Mouse (Mus musculus): ENCODE results near the gene Aqp3. TPM values are rescaled to one million over a fixed set of nuclear protein-coding genes. Genes with fewer than 3 reads are reported as not detected.

Gene Aqp3
- polyA plus RNA-seq, 2 experiments = 5.8 to 15.6 TPM

DNA sequence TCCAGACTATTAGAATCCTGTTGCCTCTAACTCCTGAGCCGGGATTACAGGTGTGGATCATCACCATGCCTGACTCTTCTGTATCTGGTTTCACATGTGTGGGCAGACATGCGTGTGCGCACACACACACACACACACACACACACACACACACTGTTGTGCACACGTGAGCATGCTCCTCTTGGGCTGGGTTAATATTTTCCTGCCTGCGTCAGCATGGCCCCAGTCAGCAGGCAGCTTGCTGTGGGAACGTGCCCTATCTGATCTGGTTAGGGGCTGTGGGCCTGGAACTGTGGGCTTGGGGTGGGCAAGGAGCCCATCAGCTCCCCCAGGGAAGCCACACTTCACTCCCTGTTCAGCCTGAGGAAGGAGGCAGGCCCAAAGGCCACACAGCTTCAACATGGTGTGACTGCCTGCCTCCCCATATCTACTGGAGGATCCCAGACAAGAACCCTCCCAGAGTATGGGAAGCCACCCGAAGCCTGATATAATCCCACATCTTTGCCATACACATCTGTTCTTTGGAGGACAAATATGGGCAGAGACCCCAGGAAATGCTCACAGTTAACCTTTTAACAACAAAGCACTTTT, 41.1 kb downstream of the Aqp3 start:
- Histone ChIP-seq H3K36me3 (replicated peaks; ENCODE audit: control insufficient read depth, insufficient read depth, low read depth) (no peaks in the 10 kb centered on the region), H3K9ac (replicated peaks) (no peak overlapping the region; the same call in 1 of the 2 replicates), H3K27ac (no peak overlapping the region), H3K9me3 (ENCODE audit: control insufficient read depth, low read length) (no peaks in the 10 kb centered on the region), H3K4me3 (ENCODE audit: insufficient read depth in 1 of 2, low read depth in 2 of 2, low read length in 2 of 2) (no peak overlapping the region), H3K4me1 (replicated peaks; ENCODE audit: control insufficient read depth in 2 of 2, insufficient read depth in 2 of 2, low read length in 1 of 2) (peaks cover 8 to 19% of the 10 kb centered on the region in 2 experiments), H3K4me2 (ENCODE audit: low read depth) (no peak overlapping the region; the same call in 1 of the 2 replicates), H3K27me3 (ENCODE audit: control insufficient read depth, insufficient read depth, low read length) (no peaks in the 10 kb centered on the region)
- no peak for DNase-seq (ENCODE audit: low read depth in 3 of 3, low spot score in 3 of 3)
- no peak for ATAC-seq (ENCODE audit: insufficient read depth)
- 61% methylated on average over 7 of the region's 7 CpGs for WGBS (ENCODE audit: insufficient replicate concordance)
- no peak for TF ChIP-seq CTCF (IDR thresholded peaks at IDR 0.05; ENCODE audit: low read depth)
- TF ChIP-seq EP300 (IDR thresholded peaks at IDR 0.05; ENCODE audit: low read depth) = no peak

DNA sequence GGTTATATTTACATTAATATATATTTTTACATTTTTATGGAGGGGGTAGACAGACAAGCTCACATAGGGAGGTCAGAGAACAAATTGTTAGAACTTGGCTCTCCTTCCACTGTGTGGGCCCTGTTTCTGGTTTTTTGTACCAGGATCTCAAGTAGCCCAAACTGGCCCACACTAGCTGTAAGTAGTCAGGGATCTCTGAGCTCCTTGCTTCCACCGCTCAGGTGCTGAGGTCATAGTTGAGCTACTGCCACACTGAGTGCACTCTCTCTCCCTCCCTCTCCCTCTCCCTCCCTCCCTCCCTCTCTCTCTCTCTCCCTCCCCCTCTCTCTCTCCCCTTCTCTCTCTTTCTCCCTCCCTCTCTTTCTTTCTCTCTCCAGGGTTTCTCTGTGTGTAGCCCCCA, 41.7 kb downstream of the Aqp3 start:
- no peak overlapping the region for H3K4me2 ChIP-seq (ENCODE audit: low read depth)
- H3K9me3 ChIP-seq (ENCODE audit: control insufficient read depth, low read length) = no peaks in the 10 kb centered on the region
- no peak for TF ChIP-seq CTCF (IDR thresholded peaks at IDR 0.05; ENCODE audit: low read depth)
- TF ChIP-seq EP300 (IDR thresholded peaks at IDR 0.05; ENCODE audit: low read depth) = no peak
- H3K36me3 ChIP-seq (replicated peaks; ENCODE audit: control insufficient read depth, insufficient read depth, low read depth) = no peaks in the 10 kb centered on the region
- peaks cover 8 to 19% of the 10 kb centered on the region in 2 experiments for H3K4me1 ChIP-seq (replicated peaks; ENCODE audit: control insufficient read depth in 2 of 2, insufficient read depth in 2 of 2, low read length in 1 of 2)
- no peak overlapping the region for H3K27ac ChIP-seq
- no peak overlapping the region for H3K9ac ChIP-seq (replicated peaks)
- no peaks in the 10 kb centered on the region for H3K27me3 ChIP-seq (ENCODE audit: control insufficient read depth, insufficient read depth, low read length)
- no peak overlapping the region for H3K4me3 ChIP-seq (ENCODE audit: insufficient read depth in 1 of 2, low read depth in 2 of 2, low read length in 2 of 2)
- ATAC-seq (ENCODE audit: insufficient read depth) (no peak; the same call in 1 of the 2 replicates), DNase-seq (ENCODE audit: low read depth in 3 of 3, low spot score in 3 of 3) (no peak)
- whole genome bisulfite sequencing (ENCODE audit: insufficient replicate concordance) = 67% methylated on average over 1 of the region's 1 CpGs

DNA sequence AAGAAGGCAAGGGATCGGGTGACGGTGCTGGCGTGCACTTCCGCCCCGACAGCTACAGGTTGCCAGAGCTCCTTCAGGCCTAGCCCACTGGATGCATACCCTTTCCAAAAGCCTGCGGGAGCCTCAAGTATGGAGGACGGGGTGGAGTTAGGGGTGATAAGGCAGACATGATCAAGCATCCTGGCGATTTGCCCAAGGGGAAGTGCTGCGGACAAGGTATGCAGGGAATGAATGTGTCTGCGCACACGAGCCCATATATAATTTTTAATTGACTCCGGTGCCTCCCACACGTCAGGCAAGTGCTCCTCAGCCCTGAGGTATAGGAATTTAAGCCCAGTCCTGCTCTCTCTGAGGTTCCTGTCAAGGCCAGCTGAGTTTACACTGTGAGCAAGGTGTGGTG, 42.9 kb downstream of the Aqp3 start:
- Histone ChIP-seq H3K27me3 (ENCODE audit: control insufficient read depth, insufficient read depth, low read length) (no peaks in the 10 kb centered on the region), H3K4me1 (replicated peaks; ENCODE audit: control insufficient read depth in 2 of 2, insufficient read depth in 2 of 2, low read length in 1 of 2) (peaks cover 8 to 21% of the 10 kb centered on the region in 2 experiments), H3K36me3 (replicated peaks; ENCODE audit: control insufficient read depth, insufficient read depth, low read depth) (no peaks in the 10 kb centered on the region), H3K9ac (replicated peaks) (no peak overlapping the region), H3K27ac (no peak overlapping the region), H3K4me3 (ENCODE audit: insufficient read depth in 1 of 2, low read depth in 2 of 2, low read length in 2 of 2) (no peak overlapping the region), H3K4me2 (ENCODE audit: low read depth) (no peak overlapping the region), H3K9me3 (ENCODE audit: control insufficient read depth, low read length) (no peaks in the 10 kb centered on the region)
- ATAC-seq (ENCODE audit: insufficient read depth) = no peak
- no peak for DNase-seq (ENCODE audit: low read depth in 3 of 3, low spot score in 3 of 3)
- WGBS (ENCODE audit: insufficient replicate concordance) = 70% methylated on average over 13 of the region's 13 CpGs
- TF ChIP-seq CTCF (IDR thresholded peaks at IDR 0.05; ENCODE audit: low read depth) (no peak), EP300 (IDR thresholded peaks at IDR 0.05; ENCODE audit: low read depth) (no peak)

DNA sequence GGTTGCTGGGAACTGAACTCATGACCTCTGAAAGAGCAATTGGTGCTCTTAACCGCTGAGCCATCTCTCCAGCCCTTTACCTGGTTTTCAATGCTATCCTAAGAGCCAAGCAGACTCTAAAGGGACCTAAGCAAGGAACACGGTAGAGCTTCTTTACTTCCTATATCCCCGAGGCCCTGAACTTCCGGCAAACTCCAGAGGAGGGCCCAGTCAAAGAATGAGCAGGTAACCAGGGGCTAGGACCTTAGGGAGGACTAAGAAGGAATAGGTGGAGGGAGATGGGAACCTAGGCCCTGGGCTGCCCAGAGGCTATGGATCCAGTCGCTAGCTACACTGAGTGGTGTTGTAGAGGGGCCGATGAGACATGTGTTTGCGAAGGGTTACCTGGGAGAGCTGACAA, 46.2 kb downstream of the Aqp3 start:
- Histone ChIP-seq H3K9ac (replicated peaks) (no peak overlapping the region), H3K27ac (no peak overlapping the region), H3K4me2 (ENCODE audit: low read depth) (no peak overlapping the region), H3K36me3 (replicated peaks; ENCODE audit: control insufficient read depth, insufficient read depth, low read depth) (no peaks in the 10 kb centered on the region), H3K9me3 (ENCODE audit: control insufficient read depth, low read length) (no peaks in the 10 kb centered on the region), H3K4me1 (replicated peaks; ENCODE audit: control insufficient read depth in 2 of 2, insufficient read depth in 2 of 2, low read length in 1 of 2) (peaks cover under 1 to 13% of the 10 kb centered on the region in 2 experiments), H3K4me3 (ENCODE audit: insufficient read depth in 1 of 2, low read depth in 2 of 2, low read length in 2 of 2) (no peak overlapping the region), H3K27me3 (ENCODE audit: control insufficient read depth, insufficient read depth, low read length) (no peaks in the 10 kb centered on the region)
- TF ChIP-seq EP300 (IDR thresholded peaks at IDR 0.05; ENCODE audit: low read depth) = no peak
- TF ChIP-seq CTCF (IDR thresholded peaks at IDR 0.05; ENCODE audit: low read depth) = no peak
- WGBS (ENCODE audit: insufficient replicate concordance) = 82% methylated on average over 7 of the region's 7 CpGs
- DNase-seq (ENCODE audit: low read depth in 3 of 3, low spot score in 3 of 3) = no peak
- ATAC-seq (ENCODE audit: insufficient read depth) = no peak

DNA sequence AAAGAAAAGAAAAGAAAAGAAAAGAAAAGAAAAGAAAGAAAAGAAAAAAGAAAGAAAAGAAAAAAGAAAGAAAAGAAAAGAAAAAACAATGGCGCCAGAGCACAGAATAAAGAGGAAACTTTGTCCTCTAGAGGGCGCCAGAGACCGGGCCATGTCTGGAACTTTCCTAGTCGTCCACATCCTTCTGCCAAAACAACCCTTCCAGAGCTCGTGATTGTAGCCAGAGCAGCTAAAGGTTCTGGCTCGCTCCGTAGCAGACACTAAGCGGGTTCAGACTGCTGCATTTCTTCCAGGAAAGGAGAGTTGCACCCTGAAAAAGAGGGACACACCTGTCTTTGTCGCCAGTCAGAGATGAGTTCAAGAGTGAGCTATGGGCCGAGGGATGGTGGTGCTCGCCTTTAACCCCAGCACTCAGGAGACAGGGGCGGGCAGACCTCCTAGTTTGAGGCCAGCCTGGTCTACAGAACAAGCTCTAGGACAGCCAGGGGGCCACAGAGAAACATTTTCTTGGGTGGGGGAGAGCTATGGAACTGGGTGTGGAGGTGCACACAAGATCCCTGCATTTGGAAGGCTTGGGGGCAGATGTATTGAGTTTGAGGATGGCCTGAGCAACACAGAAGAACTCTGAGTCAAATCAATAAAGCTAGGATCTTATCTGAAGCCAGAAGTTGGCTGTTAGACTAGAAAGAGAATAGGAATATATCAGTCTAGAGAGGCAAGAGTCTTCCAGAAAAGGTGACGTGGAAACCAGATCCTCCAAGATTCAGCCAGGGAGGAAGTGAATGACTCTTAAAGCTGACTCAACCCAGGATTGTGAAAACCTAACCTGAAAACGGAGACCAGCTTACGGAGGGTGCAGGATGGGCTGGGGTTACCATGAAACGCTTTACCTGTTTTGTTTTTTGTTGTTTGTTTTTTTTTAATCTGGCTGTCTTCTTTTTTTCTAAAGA, 47.0 kb downstream of the Aqp3 start:
- peak overlapping the region; percentile 45; the same call in 1 of the 2 replicates for H3K4me2 ChIP-seq (ENCODE audit: low read depth)
- DNase-seq (ENCODE audit: low read depth in 3 of 3, low spot score in 3 of 3) = peak; percentile 51 to 63 (median 55)
- H3K27ac ChIP-seq = no peak overlapping the region
- peak; percentile 56; the same call in 1 of the 2 replicates for ATAC-seq (ENCODE audit: insufficient read depth)
- 30% methylated on average over 16 of the region's 16 CpGs for WGBS (ENCODE audit: insufficient replicate concordance)
- H3K9ac ChIP-seq (replicated peaks) = no peak overlapping the region
- H3K9me3 ChIP-seq (ENCODE audit: control insufficient read depth, low read length) = no peaks in the 10 kb centered on the region
- TF ChIP-seq EP300 (IDR thresholded peaks at IDR 0.05; ENCODE audit: low read depth) (no peak), CTCF (IDR thresholded peaks at IDR 0.05; ENCODE audit: low read depth) (peak; percentile 89)
- no peaks in the 10 kb centered on the region for H3K36me3 ChIP-seq (replicated peaks; ENCODE audit: control insufficient read depth, insufficient read depth, low read depth)
- no peaks in the 10 kb centered on the region for H3K27me3 ChIP-seq (ENCODE audit: control insufficient read depth, insufficient read depth, low read length)
- H3K4me1 ChIP-seq (replicated peaks; ENCODE audit: control insufficient read depth in 2 of 2, insufficient read depth in 2 of 2, low read length in 1 of 2) = peaks cover 0 to 11% of the 10 kb centered on the region in 2 experiments; a peak in 2 of 4 replicates
- H3K4me3 ChIP-seq (ENCODE audit: insufficient read depth in 1 of 2, low read depth in 2 of 2, low read length in 2 of 2) = no peak overlapping the region

Data from liver, embryonic 14.5 days (tissue).